Mouse (Mus musculus) testis, postnatal 14 days (tissue): ENCODE results near the gene Mrpl14.
A peak's percentile ranks its signal among the peaks of the same experiment; 100 is the strongest.

ENCODE experiments used
- DNase-seq: peaks from one replicate; pipeline ENCODE4 v3.0.0; 2021; ENCODE audit warnings: low spot score

Gene Mrpl14

DNA sequence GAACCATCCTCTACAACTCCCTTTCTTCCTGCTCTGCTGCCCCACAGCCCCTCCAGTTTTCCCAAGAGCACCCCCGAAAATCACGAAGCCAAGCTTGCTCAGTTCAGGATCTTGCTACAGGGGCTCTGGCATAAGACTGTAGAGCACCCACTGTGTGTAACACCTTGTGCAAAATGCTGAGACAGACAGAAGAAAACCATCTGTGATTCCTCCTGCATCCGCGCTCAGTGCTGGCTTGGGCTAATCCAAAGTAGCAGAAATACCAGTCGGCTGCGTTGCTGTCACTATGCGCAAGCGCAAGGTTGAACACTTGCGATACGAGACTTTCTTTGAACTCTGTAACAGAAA, 38.4 kb downstream of the Mrpl14 start:
- DNase-seq, result no peak

DNA sequence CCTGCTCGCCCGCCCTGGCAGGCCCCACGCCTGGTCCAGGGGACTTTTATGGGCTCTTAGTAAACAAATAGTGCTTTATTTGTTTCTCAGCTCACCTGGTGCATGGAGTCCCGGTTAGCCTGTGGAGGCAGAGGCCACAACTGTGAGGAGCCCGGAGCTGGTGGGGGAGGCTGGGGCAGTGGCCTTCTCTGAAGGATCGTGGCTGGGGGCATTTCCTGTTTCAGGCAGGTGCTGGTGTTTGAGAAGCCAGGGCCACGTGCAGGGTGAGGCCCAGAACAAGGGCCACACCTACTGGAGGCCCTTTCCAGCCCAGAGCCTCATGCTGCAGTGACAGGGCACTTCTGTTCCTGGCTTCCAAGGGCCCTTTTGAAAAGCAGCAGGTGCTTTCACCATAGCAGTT, 40.1 kb downstream of the Mrpl14 start:
- DNase-seq, result no peak

DNA sequence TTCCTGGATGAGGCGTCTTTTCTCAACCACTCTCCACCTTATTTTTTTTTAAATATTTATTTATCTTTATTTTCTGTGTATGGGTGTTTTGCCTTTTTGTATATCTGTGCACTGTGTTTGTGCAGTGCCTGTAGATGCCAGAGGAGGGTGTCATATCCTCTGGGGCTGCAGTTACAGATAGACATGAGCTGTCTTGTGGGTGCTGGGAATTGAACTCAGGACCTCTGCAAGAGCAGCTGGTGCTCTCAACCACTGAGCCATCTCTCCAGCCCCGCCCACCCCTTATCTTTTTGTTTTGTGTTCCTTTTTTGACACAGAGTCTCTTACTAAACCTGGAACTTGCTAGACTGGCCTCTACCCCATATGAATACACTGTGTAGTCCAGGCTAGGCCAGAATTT, 41.4 kb downstream of the Mrpl14 start:
- no peak for DNase-seq

DNA sequence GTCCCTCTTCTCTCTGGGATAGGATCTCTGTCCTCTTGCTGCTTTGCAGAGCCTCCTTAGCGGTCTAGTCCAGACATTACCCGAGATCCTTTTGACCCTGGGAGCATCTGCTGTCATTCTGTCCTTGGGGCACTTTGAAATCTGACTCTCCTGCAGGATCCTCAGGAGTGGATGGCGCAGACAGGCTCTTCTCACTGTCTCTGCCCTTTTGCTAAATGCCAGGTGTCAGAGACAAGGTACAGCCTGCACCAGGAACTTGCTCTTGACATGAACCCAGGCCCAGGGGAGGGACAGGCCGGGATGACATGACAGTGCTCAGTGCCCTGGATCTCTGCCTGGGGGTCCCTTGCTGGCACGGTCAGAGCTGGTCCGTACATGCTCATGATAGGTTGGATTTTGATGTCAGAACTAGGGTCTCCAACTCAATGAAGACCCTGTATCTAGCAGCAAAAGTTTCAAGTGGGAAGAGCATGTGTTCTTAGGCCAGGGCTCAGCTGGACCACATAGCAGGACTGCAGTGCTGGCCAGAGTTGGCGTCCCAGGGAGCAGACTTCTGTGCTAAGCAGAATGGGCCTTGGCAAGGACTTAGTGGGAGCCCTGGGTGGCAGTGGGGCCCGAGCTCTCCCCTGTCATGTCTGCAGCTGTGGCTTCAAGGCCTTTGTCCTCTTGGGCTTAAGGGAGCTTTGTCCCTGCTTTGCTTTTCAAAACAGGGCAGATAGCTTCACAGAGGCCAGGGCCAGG, 42.0 kb downstream of the Mrpl14 start:
- no peak for DNase-seq

DNA sequence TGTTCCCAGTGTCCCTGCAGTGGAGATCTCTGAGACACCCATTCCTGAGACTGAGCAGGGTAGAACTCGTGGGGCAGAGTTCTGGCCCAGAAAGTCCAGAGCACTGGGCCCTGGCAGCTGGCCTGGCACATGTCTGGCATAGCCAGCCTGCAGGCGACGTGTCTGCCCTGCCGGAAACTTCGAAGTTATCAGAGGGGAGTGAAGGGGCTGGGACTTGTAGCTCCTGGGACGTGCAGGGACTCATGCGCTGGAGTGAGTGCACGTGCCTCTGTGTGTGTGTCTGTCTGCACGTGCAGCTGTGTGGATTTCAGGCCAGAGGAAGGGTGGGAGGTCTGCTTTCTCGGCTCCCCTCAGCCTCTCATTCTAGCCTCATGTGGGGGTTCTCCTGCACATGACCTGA, 43.3 kb downstream of the Mrpl14 start:
- no peak for DNase-seq

DNA sequence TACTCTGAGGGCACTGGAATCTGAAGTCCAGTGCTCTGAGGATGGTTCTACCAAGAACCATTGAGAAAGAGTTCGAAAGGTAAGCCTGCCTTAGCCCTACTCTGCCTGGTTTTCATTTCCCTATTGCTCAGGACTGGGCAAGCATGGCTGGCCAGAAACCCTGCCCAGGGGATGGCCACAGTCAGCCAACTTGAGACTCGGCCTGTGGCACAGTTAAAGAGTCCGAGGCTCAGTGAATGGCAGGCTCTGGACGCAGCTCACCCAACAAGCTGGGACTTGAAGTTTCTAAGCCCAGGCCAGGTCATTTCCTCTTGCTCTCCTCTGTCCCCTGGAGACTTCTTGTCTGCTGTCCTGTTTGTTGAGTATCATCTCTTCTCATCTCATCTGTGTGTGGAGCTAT, 44.6 kb downstream of the Mrpl14 start:
- DNase-seq, result no peak

DNA sequence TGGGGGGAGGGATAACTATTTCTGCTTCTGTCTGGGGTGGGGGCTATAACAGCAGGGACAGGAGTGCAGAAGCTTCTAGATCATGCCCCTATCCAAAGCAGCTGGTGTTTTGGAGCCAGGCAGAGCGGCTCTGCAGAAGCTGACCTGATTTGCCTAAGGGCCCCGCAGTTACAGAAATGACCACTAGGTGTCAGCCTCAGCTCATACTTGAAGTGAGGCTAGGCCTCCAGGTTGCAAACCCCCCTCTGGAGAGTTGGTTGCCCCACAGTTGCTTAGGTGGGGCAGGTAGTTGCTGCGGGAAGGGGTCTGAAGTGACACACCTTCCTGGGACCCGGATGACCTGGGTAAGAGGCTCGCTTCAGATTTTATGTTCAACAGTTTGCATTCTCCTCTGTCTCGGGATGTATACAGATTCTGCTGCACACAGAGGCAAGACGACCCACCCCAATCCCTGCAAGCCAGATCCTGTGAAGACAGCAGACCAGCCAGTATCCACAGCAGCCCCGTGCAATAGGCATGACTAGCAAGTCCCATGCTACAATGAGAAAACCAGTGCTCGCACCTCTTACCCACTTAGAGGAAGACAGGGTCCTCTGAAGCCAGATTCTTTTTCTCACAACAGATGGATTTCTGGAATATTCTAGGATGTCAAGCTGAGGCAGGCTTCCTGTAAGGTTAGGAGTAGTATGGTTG, 45.2 kb downstream of the Mrpl14 start:
- peak; percentile 73 for DNase-seq

DNA sequence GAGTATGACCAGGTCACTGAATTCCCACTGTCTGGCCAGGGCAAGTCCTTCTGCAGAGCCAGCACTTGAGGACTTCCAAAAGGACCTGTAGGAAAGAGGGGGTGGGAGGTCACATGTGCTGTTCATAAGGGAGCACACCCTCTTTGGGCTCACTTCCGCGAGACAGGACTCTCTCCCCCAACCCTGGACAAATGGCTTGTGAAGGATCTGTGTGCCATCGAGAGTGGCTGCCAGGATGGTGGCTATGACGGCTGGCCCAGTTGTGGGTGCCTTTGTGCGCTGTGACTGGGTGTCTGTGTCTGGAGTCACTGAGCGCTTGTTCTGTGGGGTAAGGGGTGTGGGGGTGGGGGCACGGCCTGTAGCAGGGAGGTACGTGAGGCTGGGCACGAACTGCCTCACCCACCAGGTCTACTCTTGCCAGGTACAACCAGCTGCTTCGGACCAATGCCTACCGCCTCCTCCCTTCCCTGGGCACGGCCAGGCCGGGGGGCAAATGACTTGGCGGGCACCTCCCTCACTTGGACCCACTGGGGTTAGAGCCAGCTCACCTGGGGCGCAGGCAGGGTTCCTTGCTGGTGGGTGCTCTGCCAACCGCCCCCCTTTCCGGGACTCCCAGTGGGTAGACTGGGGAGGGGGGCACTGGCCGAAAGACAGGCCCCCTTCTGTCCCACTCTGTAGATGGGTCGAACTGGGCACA, 47.1 kb downstream of the Mrpl14 start:
- no peak for DNase-seq

DNA sequence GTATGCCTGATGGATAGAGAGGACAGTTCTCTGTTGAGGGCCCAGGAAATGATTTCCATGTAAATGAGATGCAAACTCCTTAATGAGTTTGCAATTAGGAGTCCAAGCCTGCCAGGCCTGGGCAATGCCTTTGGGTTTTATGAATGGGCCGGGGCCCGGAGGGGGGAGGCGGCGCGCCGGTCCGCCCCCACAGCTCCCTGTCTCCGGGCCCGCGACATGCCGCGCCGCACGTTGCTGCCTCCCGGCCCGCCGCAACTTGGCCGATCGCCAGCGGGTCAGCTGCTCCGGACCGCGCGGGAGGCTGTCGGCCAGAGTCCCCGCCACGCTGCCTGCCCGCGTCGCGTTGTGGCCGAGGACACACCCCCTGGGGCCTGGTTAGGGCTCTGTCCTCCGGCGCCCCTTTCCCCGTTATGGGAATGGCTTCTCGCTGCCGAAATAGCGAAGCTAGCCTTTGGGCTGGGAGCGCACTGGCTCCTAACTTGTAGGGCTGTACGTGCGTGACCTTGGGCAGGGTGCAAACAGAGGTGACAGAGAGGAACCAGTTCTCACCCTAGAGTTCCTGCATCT, 47.7 kb downstream of the Mrpl14 start, which contains the start of gene 1600014C23Rik:
1600014C23Rik (minus strand) TSS at position 110 of the 567 bp plus-strand sequence.
- DNase-seq, result no peak

DNA sequence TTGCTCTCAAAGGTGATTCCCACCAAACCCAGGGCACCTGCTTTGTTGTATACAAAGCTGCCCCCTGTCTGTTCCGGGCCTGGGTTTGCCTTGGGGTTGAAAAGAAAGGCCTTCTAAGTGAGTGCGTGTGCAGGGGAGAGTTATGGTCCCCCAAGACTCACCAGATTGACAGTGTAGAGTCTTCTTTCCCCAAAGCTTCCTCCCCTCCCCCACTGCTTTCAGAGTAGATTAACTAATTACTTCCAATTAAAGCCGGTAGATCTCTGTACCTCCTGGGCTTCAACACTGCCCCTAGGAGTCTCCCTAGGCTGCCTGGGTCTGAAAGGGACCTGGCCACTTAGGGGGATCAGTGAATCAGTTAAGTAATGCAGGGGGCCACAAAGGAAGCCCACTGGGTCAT, 48.2 kb downstream of the Mrpl14 start:
- DNase-seq, result no peak

DNA sequence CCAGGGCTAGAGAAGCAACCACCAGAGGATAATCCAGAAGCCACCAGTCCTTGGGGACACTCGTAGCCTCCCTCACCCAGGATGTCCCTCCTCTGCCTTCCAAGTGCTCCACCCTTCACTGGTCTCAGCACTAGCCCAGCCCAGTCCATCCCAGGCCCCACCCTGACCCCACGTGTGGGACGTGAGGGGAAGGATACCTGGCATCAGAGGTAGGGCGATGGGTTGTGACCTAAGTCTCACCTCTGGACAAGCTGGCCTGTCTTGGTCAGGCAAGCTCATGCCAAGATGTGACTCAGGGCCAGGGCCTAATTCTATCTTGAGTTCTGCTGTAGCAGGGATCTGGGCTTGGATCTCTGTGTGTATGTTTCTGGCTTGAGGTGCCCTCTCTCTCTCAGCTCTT, 48.8 kb downstream of the Mrpl14 start:
- no peak for DNase-seq

DNA sequence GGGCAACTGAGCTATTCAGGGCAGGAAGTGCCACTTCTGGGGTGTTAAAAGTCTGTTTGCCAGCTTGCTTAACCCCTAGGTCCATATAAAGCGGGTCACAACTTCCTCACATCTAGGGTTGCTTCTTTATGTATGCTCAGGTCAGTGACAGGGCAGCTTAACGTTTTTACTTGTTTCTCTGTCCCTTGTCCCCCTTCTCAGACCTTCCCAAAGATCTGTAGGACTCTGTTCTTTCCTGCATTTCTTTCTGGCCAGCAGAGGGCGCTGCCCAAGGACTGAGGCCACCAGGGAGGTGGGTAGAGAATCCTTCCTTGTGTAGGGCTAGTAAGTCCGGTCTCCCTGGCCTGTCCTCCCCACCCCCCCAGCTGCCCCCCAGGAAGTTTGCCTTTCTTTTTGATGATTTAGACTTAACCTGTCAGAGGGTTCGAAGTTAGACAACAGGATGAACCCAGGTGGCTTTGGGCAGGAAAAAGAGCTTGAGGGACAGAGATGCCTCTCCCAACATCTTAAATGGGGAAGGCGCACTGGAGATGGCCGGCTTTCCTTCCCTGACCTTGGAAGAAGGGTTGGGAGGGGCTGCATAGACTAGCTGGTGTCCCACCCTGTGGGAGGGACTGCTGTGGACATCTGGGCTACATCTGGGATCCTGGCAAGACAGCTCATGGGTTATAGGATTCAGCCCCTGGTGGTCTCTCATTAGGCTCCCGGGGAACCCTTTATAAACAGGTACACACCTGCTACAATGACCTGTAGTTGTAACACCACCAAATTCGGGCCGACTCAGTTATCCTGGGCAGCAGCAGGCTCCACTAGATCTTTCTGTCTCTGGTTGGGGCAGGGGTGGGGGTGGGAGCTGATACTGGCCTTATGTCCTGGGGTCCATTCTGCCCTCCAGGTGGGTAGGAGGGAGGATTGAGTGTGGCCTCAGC, 49.5 kb downstream of the Mrpl14 start:
- peak; percentile 76 for DNase-seq

DNA sequence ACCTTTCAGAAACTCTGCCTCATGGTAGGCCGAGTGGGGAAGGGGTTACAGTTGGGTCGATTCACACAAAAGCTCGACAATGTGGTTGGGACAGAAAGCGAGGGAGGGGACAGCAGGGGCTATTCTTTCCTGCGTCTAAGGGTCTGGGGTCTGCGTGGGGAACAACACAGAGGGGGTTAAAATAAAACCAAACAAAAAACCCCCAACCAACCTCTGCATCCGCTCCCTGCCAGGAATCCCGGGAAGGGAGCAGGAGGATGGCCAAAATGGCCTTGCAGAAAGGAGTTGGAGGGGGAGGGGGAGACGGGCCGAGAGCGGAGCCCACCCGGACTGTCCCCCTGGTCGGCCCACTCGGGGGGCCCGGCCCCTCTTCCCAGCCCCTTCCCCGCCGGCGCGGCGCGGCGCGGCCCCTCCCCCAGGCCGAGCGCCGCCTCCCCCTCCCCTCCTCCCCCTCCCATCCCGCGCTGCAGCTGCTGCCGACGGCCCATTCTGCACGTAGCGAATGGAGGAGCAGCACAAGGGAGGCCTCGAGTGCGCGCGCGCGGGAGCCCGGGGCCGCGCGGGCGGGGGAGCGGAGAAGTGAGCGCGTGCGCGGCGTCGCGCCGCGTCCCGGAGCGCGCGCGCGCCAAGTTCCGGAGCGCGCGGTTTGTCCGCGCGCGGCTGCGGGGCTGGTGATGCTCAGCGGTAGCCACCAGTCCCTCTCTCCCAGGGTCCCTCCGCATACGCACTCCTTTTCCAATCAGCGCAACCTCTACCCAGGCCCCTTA, 50.4 kb downstream of the Mrpl14 start:
- DNase-seq, result peak; percentile 85

DNA sequence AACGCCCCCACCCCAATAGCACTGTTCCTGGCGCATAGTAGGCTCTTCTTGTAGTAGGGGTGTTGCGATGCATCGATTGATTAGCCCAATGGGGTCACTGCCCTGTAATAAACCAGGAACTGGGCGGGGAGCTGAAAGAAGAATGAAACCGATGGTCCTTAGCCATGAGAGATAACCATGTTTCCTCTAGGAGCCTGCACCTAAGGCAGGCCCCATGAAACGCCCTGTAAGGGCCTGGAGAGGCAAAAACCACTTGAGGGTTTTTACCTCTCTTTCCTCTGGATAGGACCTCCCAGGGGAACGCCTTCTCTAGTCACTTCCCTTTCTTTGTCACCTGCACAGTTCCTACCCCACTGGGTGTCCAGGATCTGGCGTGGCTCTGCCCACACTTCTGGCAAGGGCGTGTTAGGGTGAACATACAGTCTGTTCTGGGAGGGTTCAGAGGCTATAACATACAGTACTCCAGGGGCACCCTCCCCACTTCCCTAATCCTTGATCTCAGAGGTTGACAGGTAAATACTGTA, 51.0 kb downstream of the Mrpl14 start:
- no peak for DNase-seq

DNA sequence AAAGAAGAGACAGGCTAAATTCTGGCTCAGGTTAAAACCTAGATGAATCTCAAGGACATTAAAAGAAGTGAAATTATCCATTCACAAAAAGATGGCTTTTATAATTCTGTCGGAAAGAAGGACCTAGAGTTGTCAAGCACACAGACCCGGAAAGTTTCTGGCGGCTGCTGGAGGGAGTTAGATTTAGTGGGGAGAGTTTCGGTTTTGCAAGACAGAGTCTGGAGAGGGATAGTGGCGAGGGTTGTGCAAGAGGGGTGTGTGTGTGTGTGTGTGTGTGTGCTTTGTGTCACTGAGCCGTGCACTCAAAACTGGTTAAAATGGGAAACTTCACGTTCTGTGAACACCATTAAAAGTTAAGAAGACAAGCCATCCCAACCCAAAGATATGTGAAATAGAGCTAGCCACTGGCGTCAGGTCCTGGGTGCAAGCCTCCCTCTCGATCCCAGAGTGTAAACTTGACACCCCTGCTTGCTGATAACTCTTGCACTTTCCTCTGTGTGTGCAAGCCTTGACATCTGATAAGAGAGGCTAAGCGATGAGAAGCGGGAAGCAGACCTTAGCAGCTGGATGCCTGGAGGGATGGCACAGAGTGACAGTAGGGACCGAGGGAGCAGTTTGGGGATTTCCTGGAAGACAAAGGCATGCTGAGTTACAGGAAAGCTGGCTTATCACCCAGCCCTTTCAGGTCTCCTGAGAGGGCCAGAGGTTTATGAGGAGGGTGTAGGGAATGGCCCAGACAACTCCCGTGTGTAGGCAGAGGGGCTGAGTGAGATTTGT, 56.4 kb downstream of the Mrpl14 start:
- no peak for DNase-seq

DNA sequence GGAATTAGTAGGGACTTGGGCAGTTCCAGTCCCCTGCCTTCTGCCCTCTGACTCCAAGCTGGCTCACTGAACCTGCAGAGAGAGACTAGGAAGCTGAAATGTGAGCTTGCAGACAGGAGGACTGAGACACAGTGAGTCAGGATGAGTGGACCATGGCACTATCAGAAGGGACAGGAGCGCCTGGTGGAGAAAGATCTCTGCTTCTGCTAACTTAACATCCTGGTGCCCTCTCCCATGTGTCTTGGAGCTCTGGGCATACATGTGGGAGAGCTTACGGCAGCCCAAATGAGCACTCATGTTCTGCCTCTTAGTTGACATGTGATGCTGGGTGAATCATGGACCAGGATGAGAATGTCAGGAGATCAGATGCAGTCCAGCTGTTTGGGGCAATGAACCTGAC, 59.5 kb downstream of the Mrpl14 start:
- DNase-seq, result no peak

DNA sequence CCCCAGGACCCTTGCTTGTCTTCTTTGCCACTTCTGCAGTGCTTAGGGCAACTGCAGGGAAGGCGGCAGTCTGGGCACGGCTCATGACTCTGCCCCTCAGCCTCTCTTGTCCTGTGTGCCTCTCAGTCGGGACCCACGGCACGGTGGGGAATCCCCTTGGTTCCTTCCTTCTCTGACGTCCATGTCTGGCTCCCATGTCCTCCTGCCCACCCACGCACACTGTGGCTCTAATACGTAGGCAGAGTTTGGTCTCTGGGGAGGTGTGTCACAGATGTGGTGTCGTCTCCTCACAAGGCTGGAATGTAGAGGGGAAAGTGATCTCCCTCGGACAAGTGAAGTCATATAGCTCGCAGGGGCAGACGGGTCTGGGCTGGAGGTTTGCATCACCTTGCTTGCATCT, 60.6 kb downstream of the Mrpl14 start:
- no peak for DNase-seq

DNA sequence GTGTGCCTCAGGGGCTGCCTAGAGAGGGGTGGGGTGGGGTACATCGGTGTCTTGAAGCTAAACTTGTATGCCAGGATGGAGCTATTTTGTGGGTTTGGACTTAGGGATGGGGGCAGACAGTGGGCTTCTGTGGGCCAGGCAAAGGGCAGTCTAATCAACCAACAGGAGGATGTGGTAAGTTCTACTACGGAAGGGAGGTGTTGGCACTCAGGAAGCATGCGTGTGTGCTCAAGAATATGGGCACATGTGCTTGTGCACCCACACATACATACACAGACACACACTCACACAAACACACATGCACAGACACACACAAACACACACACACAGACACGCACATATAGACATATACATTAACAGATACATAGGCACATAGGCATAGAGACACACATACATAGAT, 61.2 kb downstream of the Mrpl14 start:
- no peak for DNase-seq
